Mouse (Mus musculus): ENCODE measurements at regions not wholly inside any gene's neighbourhood (a gene's known extent, or its start where the extent isn't known, plus 50 kb on each side); places are given as distances from the start of the nearest gene placed in this dataset.

DNA sequence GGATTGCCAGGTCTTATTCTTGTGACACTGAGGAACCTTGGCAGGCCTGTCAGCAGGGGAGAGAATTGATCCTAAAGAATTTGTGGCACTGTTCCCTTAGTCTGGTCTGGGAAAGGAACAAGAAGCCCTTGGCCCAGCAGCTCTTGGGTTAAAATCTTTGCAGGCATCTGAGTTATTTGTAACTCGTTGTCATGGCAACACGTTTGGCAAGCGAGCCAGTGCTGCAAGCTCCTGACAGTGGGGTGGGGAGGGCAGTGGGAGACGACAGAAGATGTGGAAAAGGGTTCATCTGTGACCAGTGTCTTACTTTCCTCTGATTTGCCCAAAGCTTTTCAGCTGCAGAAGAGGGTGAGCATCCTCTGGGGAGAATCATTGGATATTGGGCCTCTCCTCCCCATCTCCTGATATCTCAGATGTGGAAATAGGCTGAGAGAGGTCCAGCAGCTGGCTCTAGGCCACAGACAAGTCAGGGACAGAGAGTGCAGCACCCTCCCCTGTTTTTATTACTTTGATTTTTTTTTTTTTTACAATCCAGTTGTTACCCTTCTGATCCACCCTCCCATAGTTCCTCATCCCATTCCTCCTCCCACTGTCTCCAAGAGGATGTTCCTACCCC, 92.4 kb upstream of the Huwe1 start:
- peak; percentile 22 for DNase-seq

Measured in heart, postnatal 4 days (tissue).